Mouse (Mus musculus) myocyte (in vitro differentiated cells): ENCODE data around the gene Samd4b. TPM values are rescaled to one million over a fixed set of nuclear protein-coding genes. Genes with fewer than 3 reads are reported as not detected.

Source experiments
- H3K27me3 ChIP-seq: one replicate; pipeline ENCODE4 v1.6.1; 2011; ENCODE audit not compliant: control insufficient read depth, insufficient read depth, insufficient read length
- H3K36me3 ChIP-seq: one replicate; pipeline ENCODE4 v1.6.1; 2011; ENCODE audit not compliant: control insufficient read depth, insufficient read depth
- H3K4me2 ChIP-seq: one replicate; pipeline ENCODE4 v1.6.1; 2011; ENCODE audit warnings: low read depth, control low read depth
- H3K4me3 ChIP-seq: one replicate; pipeline ENCODE4 v1.5.1; 2011; ENCODE audit warnings: mild to moderate bottlenecking, control low read depth, moderate library complexity
- H3K79me2 ChIP-seq: one replicate; pipeline ENCODE4 v1.6.1; 2011; ENCODE audit not compliant: control insufficient read depth, insufficient read depth
- H3ac ChIP-seq: one replicate; pipeline ENCODE4 v1.6.1; 2011; ENCODE audit not compliant: control insufficient read depth, insufficient read length
- CEBPB ChIP-seq: IDR thresholded peaks from 2 replicates; pipeline ENCODE4 v1.6.1; 2011; ENCODE audit warnings: mild to moderate bottlenecking, moderate library complexity; ENCODE audit not compliant: poor library complexity, insufficient read depth, severe bottlenecking
- E2F4 ChIP-seq: IDR thresholded peaks from one replicate; pipeline ENCODE4 v1.6.1; 2011; ENCODE audit warnings: mild to moderate bottlenecking, control low read depth, moderate library complexity; ENCODE audit not compliant: insufficient read depth
- MAX ChIP-seq: IDR thresholded peaks from one replicate; pipeline ENCODE4 v1.6.1; 2011; ENCODE audit warnings: low read depth, mild to moderate bottlenecking, control low read depth
- MYOD1 ChIP-seq, 3 experiments: IDR thresholded peaks; one replicate each; pipeline ENCODE4 v1.6.1; 2011; ENCODE audit warnings: control low read depth in 2 of 3, low read depth in 2 of 3, mild to moderate bottlenecking in 2 of 3, moderate library complexity in 1 of 3; ENCODE audit not compliant: insufficient read length in 2 of 3, control insufficient read depth in 1 of 3
- MYOG ChIP-seq, 3 experiments: IDR thresholded peaks; one replicate each; pipeline ENCODE4 v1.6.1; 2011; ENCODE audit warnings: control low read depth in 2 of 3, low read depth in 2 of 3, mild to moderate bottlenecking in 2 of 3; ENCODE audit not compliant: insufficient read length in 2 of 3, control insufficient read depth in 1 of 3, insufficient read depth in 1 of 3
- POLR2A ChIP-seq: IDR thresholded peaks from one replicate; pipeline ENCODE4 v1.6.1; 2011; ENCODE audit warnings: low read depth, mild to moderate bottlenecking, control low read depth, moderate library complexity; ENCODE audit not compliant: insufficient read length
- POLR2AphosphoS2 ChIP-seq: IDR thresholded peaks from one replicate; pipeline ENCODE4 v1.6.1; 2011; ENCODE audit warnings: low read depth, control low read depth; ENCODE audit not compliant: insufficient read length
- REST ChIP-seq: IDR thresholded peaks from one replicate; pipeline ENCODE4 v1.6.1; 2011; ENCODE audit warnings: mild to moderate bottlenecking, control low read depth, moderate library complexity; ENCODE audit not compliant: insufficient read depth, insufficient read length
- SRF ChIP-seq: IDR thresholded peaks from one replicate; pipeline ENCODE4 v1.6.1; 2011; ENCODE audit warnings: low read depth; ENCODE audit not compliant: control insufficient read depth, insufficient read length
- TCF12 ChIP-seq: IDR thresholded peaks from one replicate; pipeline ENCODE4 v1.6.1; 2011; ENCODE audit warnings: mild to moderate bottlenecking, control low read depth; ENCODE audit not compliant: poor library complexity, insufficient read depth, severe bottlenecking
- TCF3 ChIP-seq: IDR thresholded peaks from one replicate; pipeline ENCODE4 v1.6.1; 2011; ENCODE audit warnings: low read depth, control low read depth; ENCODE audit not compliant: insufficient read length
- USF1 ChIP-seq: IDR thresholded peaks from one replicate; pipeline ENCODE4 v1.6.1; 2011; ENCODE audit warnings: low read depth, mild to moderate bottlenecking, control low read depth, moderate library complexity
- polyA plus RNA-seq: library from polyadenylated mRNA; unstranded; fragments of >200 nt; fragmentation: generic; extraction: Trizol; gene quantifications from one replicate; pipeline ENCODE4 v1.2.1, GENCODE M21; 2012; ENCODE audit warnings: missing spikeins

The Samd4b gene
- polyA plus RNA-seq, result 29.4 TPM

GRCm38 (mm10) chr7:28597642-28598446 lies at the start of gene Samd4b, which contains the start of gene Pak4:
Gene Samd4b, minus strand, starts transcription at chr7:28598144.
Gene Pak4, minus strand, starts transcription at chr7:28598185.
- no peaks in the 10 kb centered on the region for H3K36me3 ChIP-seq
- H3K79me2 ChIP-seq, result peaks cover 44% of the 10 kb centered on the region
- peak within 1 kb of the TSS; percentile 95 for H3K4me2 ChIP-seq
- H3K27me3 ChIP-seq, result no peaks in the 10 kb centered on the region
- peak within 1 kb of the TSS; percentile 35 for H3ac ChIP-seq
- TF ChIP-seq MYOD1 (IDR thresholded peaks at IDR 0.05; ENCODE audit: control insufficient read depth in 1 of 3, insufficient read length in 2 of 3, low read depth in 2 of 3) (no peak), POLR2A (peak; percentile 78), USF1 (no peak), POLR2AphosphoS2 (peak; percentile 61), SRF (no peak), MAX (no peak), TCF3 (no peak), E2F4 (peak; percentile 87), TCF12 (no peak), CEBPB (no peak), REST (no peak), MYOG (IDR thresholded peaks at IDR 0.05; ENCODE audit: control insufficient read depth in 1 of 3, insufficient read depth in 1 of 3, insufficient read length in 2 of 3, low read depth in 2 of 3) (no peak)
- H3K4me3 ChIP-seq, result peak within 1 kb of the TSS; percentile 76

- H3K4me3 ChIP-seq, result no peak overlapping the region
- TF ChIP-seq POLR2A (no peak), CEBPB (no peak), TCF3 (no peak), TCF12 (no peak), SRF (no peak), POLR2AphosphoS2 (no peak), MYOD1 (IDR thresholded peaks at IDR 0.05; ENCODE audit: control insufficient read depth in 1 of 3, insufficient read length in 2 of 3, low read depth in 2 of 3) (no peak), MAX (no peak), REST (no peak), MYOG (IDR thresholded peaks at IDR 0.05; ENCODE audit: control insufficient read depth in 1 of 3, insufficient read depth in 1 of 3, insufficient read length in 2 of 3, low read depth in 2 of 3) (no peak), USF1 (no peak), E2F4 (no peak)
- H3K79me2 ChIP-seq, result no peaks in the 10 kb centered on the region
- no peak overlapping the region for H3ac ChIP-seq
- H3K4me2 ChIP-seq, result no peak overlapping the region
- H3K36me3 ChIP-seq, result no peaks in the 10 kb centered on the region
- peaks cover 17% of the 10 kb centered on the region for H3K27me3 ChIP-seq
Measured at GRCm38 (mm10) chr7:28647016-28647415, 49.1 kb upstream of the Samd4b start.

- no peak overlapping the region for H3K4me2 ChIP-seq
- no peak overlapping the region for H3ac ChIP-seq
- H3K4me3 ChIP-seq, result no peak overlapping the region
- no peak for TF ChIP-seq E2F4
- no peak for TF ChIP-seq TCF12
- no peak for TF ChIP-seq MYOD1 (IDR thresholded peaks at IDR 0.05; ENCODE audit: control insufficient read depth in 1 of 3, insufficient read length in 2 of 3, low read depth in 2 of 3)
- no peak for TF ChIP-seq POLR2A
- no peak for TF ChIP-seq REST
- TF ChIP-seq MYOG (IDR thresholded peaks at IDR 0.05; ENCODE audit: control insufficient read depth in 1 of 3, insufficient read depth in 1 of 3, insufficient read length in 2 of 3, low read depth in 2 of 3), result no peak
- no peak for TF ChIP-seq CEBPB
- no peaks in the 10 kb centered on the region for H3K79me2 ChIP-seq
- H3K36me3 ChIP-seq, result no peaks in the 10 kb centered on the region
- H3K27me3 ChIP-seq, result peaks cover 25% of the 10 kb centered on the region
Measured at GRCm38 (mm10) chr7:28645947-28646475, 48.1 kb upstream of the Samd4b start.

- TF ChIP-seq MYOD1 (IDR thresholded peaks at IDR 0.05; ENCODE audit: control insufficient read depth in 1 of 3, insufficient read length in 2 of 3, low read depth in 2 of 3) (no peak), MAX (no peak), MYOG (IDR thresholded peaks at IDR 0.05; ENCODE audit: control insufficient read depth in 1 of 3, insufficient read depth in 1 of 3, insufficient read length in 2 of 3, low read depth in 2 of 3) (no peak), SRF (no peak), TCF12 (no peak), USF1 (no peak), POLR2A (no peak), TCF3 (no peak), CEBPB (no peak), POLR2AphosphoS2 (no peak), REST (no peak), E2F4 (no peak)
- H3K27me3 ChIP-seq, result peaks cover 30% of the 10 kb centered on the region
- no peak overlapping the region for H3K4me2 ChIP-seq
- no peaks in the 10 kb centered on the region for H3K79me2 ChIP-seq
- no peak overlapping the region for H3ac ChIP-seq
- H3K4me3 ChIP-seq, result no peak overlapping the region
- H3K36me3 ChIP-seq, result no peaks in the 10 kb centered on the region
Measured at GRCm38 (mm10) chr7:28645366-28645765, 47.4 kb upstream of the Samd4b start.

- Histone ChIP-seq H3K27me3 (peaks cover 23% of the 10 kb centered on the region), H3K79me2 (no peaks in the 10 kb centered on the region), H3K4me3 (no peak overlapping the region), H3ac (no peak overlapping the region), H3K36me3 (no peaks in the 10 kb centered on the region), H3K4me2 (no peak overlapping the region)
- no peak for TF ChIP-seq MYOG (IDR thresholded peaks at IDR 0.05; ENCODE audit: control insufficient read depth in 1 of 3, insufficient read depth in 1 of 3, insufficient read length in 2 of 3, low read depth in 2 of 3)
Measured at GRCm38 (mm10) chr7:28641546-28641945, 43.6 kb upstream of the Samd4b start.
